Mouse (Mus musculus) Muller cell, postnatal 12 days (primary cell): ENCODE measurements around the gene Cnot4.

Experiments
- DNase-seq: peaks from one replicate; pipeline ENCODE4 v3.0.0-alpha.2; 2015; ENCODE audit errors: inconsistent ontology term

Gene Cnot4

GRCm38 (mm10) chr6:35033341-35033740 lies 100.2 kb downstream of the Cnot4 start:
- DNase-seq = no peak

- no peak for DNase-seq
Measured at GRCm38 (mm10) chr6:35032704-35033103, 100.8 kb downstream of the Cnot4 start.

GRCm38 (mm10) chr6:35030811-35031210 lies 102.7 kb downstream of the Cnot4 start:
- DNase-seq = peak; percentile 62

GRCm38 (mm10) chr6:35030226-35030625 lies 103.3 kb downstream of the Cnot4 start:
- DNase-seq = no peak

GRCm38 (mm10) chr6:35028023-35028422 lies 105.5 kb downstream of the Cnot4 start:
- DNase-seq = peak; percentile 95

- peak; percentile 90 for DNase-seq
Measured at GRCm38 (mm10) chr6:35027257-35027656, 106.3 kb downstream of the Cnot4 start.

- DNase-seq = no peak
Measured at GRCm38 (mm10) chr6:35016624-35017023, 116.9 kb downstream of the Cnot4 start.

- DNase-seq = no peak
Measured at GRCm38 (mm10) chr6:35011953-35012352, 121.6 kb downstream of the Cnot4 start.

- DNase-seq = no peak
Measured at GRCm38 (mm10) chr6:35010705-35011104, 122.8 kb downstream of the Cnot4 start.

- DNase-seq = peak; percentile 33
Measured at GRCm38 (mm10) chr6:35002261-35002669, 131.3 kb downstream of the Cnot4 start.

- peak; percentile 38 for DNase-seq
Measured at GRCm38 (mm10) chr6:34999101-34999500, 134.4 kb downstream of the Cnot4 start.

GRCm38 (mm10) chr6:34996496-34996895 lies 137.0 kb downstream of the Cnot4 start:
- DNase-seq = no peak

GRCm38 (mm10) chr6:34995265-34995681 lies 138.3 kb downstream of the Cnot4 start:
- DNase-seq = peak; percentile 84

GRCm38 (mm10) chr6:34994692-34995091 lies 138.8 kb downstream of the Cnot4 start:
- DNase-seq = no peak

GRCm38 (mm10) chr6:34989263-34989662 lies 144.3 kb downstream of the Cnot4 start:
- no peak for DNase-seq

- DNase-seq = peak; percentile 27
Measured at GRCm38 (mm10) chr6:34988081-34988761, 145.3 kb downstream of the Cnot4 start, which contains the start of gene Slc23a4. Slc23a4 (minus strand) TSS chr6:34988404.

GRCm38 (mm10) chr6:34987085-34987645 lies 146.4 kb downstream of the Cnot4 start:
- DNase-seq = no peak

- DNase-seq = no peak
Measured at GRCm38 (mm10) chr6:34980661-34981060, 152.9 kb downstream of the Cnot4 start.

GRCm38 (mm10) chr6:34979291-34979690 lies 154.2 kb downstream of the Cnot4 start:
- no peak for DNase-seq
